Mouse (Mus musculus): ENCODE results near the gene Arhgap9. TPM values are rescaled to one million over a fixed set of nuclear protein-coding genes. Genes with fewer than 3 reads are reported as not detected.

The Arhgap9 gene
- total and polyA plus RNA-seq, 2 experiments = 1.5 to 2.1 TPM

GRCm38 (mm10) chr10:127326017-127326801, 4.4 kb downstream of the Arhgap9 start:
- H3K36me3 ChIP-seq (ENCODE audit: control insufficient read depth, insufficient read depth, low read length) = no peaks in the 10 kb centered on the region
- H3K79me2 ChIP-seq (ENCODE audit: control insufficient read depth, insufficient read depth, low read length) = 0 out of 2 replicates have a peak, but pooled peaks cover 2% of the 10 kb centered on the region
- 7% methylated on average over 53 of the region's 54 CpGs for WGBS
- H3K4me3 ChIP-seq (ENCODE audit: insufficient read depth, low read depth, low read length) = peak overlapping the region; percentile 50
- H3K27ac ChIP-seq (replicated peaks; ENCODE audit: insufficient read depth, low read depth, low read length) = no peak overlapping the region
- H3K4me1 ChIP-seq (ENCODE audit: control insufficient read depth, insufficient read depth, low read length) = peaks cover 7% of the 10 kb centered on the region; the same call in 1 of the 2 replicates
- H3K9ac ChIP-seq (ENCODE audit: low read depth, low read length) = peak overlapping the region; percentile 49
- peaks cover 14% of the 10 kb centered on the region for H3K27me3 ChIP-seq (ENCODE audit: control insufficient read depth, insufficient read depth, low read length)
- TF ChIP-seq POLR2A (IDR thresholded peaks at IDR 0.05; ENCODE audit: extremely low read depth, insufficient read depth, low read length) (no peak), CTCF (IDR thresholded peaks at IDR 0.05; ENCODE audit: low read depth, low read length) (no peak)
- no peak for DNase-seq (ENCODE audit: extremely low read depth, low read depth, low spot score)

GRCm38 (mm10) chr10:127326828-127327227, 5.1 kb downstream of the Arhgap9 start:
- Histone ChIP-seq H3K79me2 (ENCODE audit: control insufficient read depth, insufficient read depth, low read length) (0 out of 2 replicates have a peak, but pooled peaks cover 2% of the 10 kb centered on the region), H3K27ac (replicated peaks; ENCODE audit: insufficient read depth, low read depth, low read length) (no peak overlapping the region), H3K4me1 (ENCODE audit: control insufficient read depth, insufficient read depth, low read length) (peaks cover 7% of the 10 kb centered on the region; the same call in 1 of the 2 replicates), H3K36me3 (ENCODE audit: control insufficient read depth, insufficient read depth, low read length) (no peaks in the 10 kb centered on the region), H3K27me3 (ENCODE audit: control insufficient read depth, insufficient read depth, low read length) (peaks cover 14% of the 10 kb centered on the region), H3K9ac (ENCODE audit: low read depth, low read length) (peak overlapping the region; percentile 49; the same call in 1 of the 2 replicates), H3K4me3 (ENCODE audit: insufficient read depth, low read depth, low read length) (peak overlapping the region; percentile 50; the same call in 1 of the 2 replicates)
- TF ChIP-seq CTCF (IDR thresholded peaks at IDR 0.05; ENCODE audit: low read depth, low read length) (no peak), POLR2A (IDR thresholded peaks at IDR 0.05; ENCODE audit: extremely low read depth, insufficient read depth, low read length) (no peak)
- DNase-seq (ENCODE audit: extremely low read depth, low read depth, low spot score) = no peak
- 10% methylated on average over 29 of the region's 29 CpGs for WGBS

GRCm38 (mm10) chr10:127327461-127328145, 5.8 kb downstream of the Arhgap9 start:
- H3K4me1 ChIP-seq (ENCODE audit: control insufficient read depth, insufficient read depth, low read length) = peaks cover 7% of the 10 kb centered on the region; the same call in 1 of the 2 replicates
- no peak overlapping the region for H3K27ac ChIP-seq (replicated peaks; ENCODE audit: insufficient read depth, low read depth, low read length)
- 54% methylated on average over 18 of the region's 18 CpGs for WGBS
- no peak overlapping the region for H3K4me3 ChIP-seq (ENCODE audit: insufficient read depth, low read depth, low read length)
- H3K79me2 ChIP-seq (ENCODE audit: control insufficient read depth, insufficient read depth, low read length) = 0 out of 2 replicates have a peak, but pooled peaks cover 2% of the 10 kb centered on the region
- H3K27me3 ChIP-seq (ENCODE audit: control insufficient read depth, insufficient read depth, low read length) = peaks cover 20% of the 10 kb centered on the region
- H3K36me3 ChIP-seq (ENCODE audit: control insufficient read depth, insufficient read depth, low read length) = no peaks in the 10 kb centered on the region
- TF ChIP-seq CTCF (IDR thresholded peaks at IDR 0.05; ENCODE audit: low read depth, low read length) (no peak), POLR2A (IDR thresholded peaks at IDR 0.05; ENCODE audit: extremely low read depth, insufficient read depth, low read length) (no peak)
- DNase-seq (ENCODE audit: extremely low read depth, low read depth, low spot score) = no peak
- no peak overlapping the region for H3K9ac ChIP-seq (ENCODE audit: low read depth, low read length)

GRCm38 (mm10) chr10:127330212-127330611, 8.4 kb downstream of the Arhgap9 start:
- H3K36me3 ChIP-seq (ENCODE audit: control insufficient read depth, insufficient read depth, low read length) = no peaks in the 10 kb centered on the region
- peaks cover 20% of the 10 kb centered on the region for H3K27me3 ChIP-seq (ENCODE audit: control insufficient read depth, insufficient read depth, low read length)
- no peak overlapping the region for H3K4me3 ChIP-seq (ENCODE audit: insufficient read depth, low read depth, low read length)
- H3K4me1 ChIP-seq (ENCODE audit: control insufficient read depth, insufficient read depth, low read length) = peaks cover 7% of the 10 kb centered on the region; the same call in 1 of the 2 replicates
- H3K79me2 ChIP-seq (ENCODE audit: control insufficient read depth, insufficient read depth, low read length) = 0 out of 2 replicates have a peak, but pooled peaks cover 2% of the 10 kb centered on the region
- H3K9ac ChIP-seq (ENCODE audit: low read depth, low read length) = no peak overlapping the region
- no peak overlapping the region for H3K27ac ChIP-seq (replicated peaks; ENCODE audit: insufficient read depth, low read depth, low read length)
- 69% methylated on average over 7 of the region's 7 CpGs for WGBS
- no peak for DNase-seq (ENCODE audit: extremely low read depth, low read depth, low spot score)
- TF ChIP-seq CTCF (IDR thresholded peaks at IDR 0.05; ENCODE audit: low read depth, low read length) (no peak), POLR2A (IDR thresholded peaks at IDR 0.05; ENCODE audit: extremely low read depth, insufficient read depth, low read length) (no peak)

GRCm38 (mm10) chr10:127332211-127332874, 10.6 kb downstream of the Arhgap9 start:
- H3K27ac ChIP-seq (replicated peaks; ENCODE audit: insufficient read depth, low read depth, low read length) = no peak overlapping the region
- no peak overlapping the region for H3K9ac ChIP-seq (ENCODE audit: low read depth, low read length)
- no peak overlapping the region for H3K4me3 ChIP-seq (ENCODE audit: insufficient read depth, low read depth, low read length)
- H3K4me1 ChIP-seq (ENCODE audit: control insufficient read depth, insufficient read depth, low read length) = no peaks in the 10 kb centered on the region
- DNase-seq (ENCODE audit: extremely low read depth, low read depth, low spot score) = no peak
- WGBS = 28% methylated on average over 31 of the region's 31 CpGs
- TF ChIP-seq POLR2A (IDR thresholded peaks at IDR 0.05; ENCODE audit: extremely low read depth, insufficient read depth, low read length) = no peak
- TF ChIP-seq CTCF (IDR thresholded peaks at IDR 0.05; ENCODE audit: low read depth, low read length) = peak; percentile 17; the same call in 1 of the 2 replicates
- no peaks in the 10 kb centered on the region for H3K79me2 ChIP-seq (ENCODE audit: control insufficient read depth, insufficient read depth, low read length)
- H3K27me3 ChIP-seq (ENCODE audit: control insufficient read depth, insufficient read depth, low read length) = peaks cover 6% of the 10 kb centered on the region
- no peaks in the 10 kb centered on the region for H3K36me3 ChIP-seq (ENCODE audit: control insufficient read depth, insufficient read depth, low read length)

Data from liver, adult 2 months (tissue).